Mouse (Mus musculus): ENCODE measurements around the gene Fgfr2.

The Fgfr2 gene

GRCm38 (mm10) chr7:131345856-131346541, 1777.2 kb downstream of the Fgfr2 start:
- no peak for DNase-seq

DNA sequence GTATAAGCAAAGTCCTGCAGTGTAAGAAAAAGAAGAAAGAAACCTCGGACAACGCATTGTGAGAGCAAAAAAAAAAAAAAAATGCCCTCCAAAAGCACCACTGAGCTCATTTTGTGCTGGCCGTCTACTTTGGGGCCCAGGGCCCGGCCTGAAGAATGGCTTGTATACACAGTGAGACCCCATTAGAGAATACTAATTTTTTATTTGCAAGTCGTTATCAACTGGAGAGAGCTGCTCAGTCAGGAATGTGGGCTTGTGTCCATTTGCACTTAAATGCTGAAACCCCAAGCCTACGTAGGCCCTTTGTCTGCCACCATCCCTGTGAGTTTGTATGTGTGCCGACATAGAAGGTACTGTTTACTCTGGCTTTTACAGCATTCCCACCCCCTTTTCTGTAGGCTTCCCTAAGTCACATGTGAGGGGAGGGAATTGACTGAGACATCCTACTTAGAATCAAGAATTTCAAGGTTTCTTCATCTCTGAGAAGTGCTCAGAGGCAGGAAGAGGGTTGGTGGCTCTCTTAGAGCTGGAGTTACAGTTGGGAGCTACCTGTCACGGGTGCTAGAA, 1785.6 kb downstream of the Fgfr2 start:
- no peak for DNase-seq

DNA sequence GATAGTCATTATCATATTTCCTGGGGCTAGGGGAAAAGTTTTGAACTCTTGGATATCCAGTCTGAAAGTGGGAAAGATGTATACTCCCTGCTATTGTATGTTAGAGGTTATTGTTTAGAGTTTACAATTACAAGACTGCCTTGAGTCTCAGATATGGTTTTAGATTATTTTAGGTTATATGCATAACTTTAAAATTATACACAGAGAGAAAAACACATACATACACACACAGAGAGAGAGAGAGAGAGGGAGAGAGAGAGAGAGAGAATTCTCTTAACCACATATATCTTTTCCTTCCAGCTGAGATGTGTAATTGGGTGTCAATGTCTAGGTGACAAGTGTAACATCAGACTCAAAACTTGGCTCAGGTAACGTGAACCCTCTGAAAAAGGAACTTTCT, 1789.6 kb downstream of the Fgfr2 start, which contains the start of gene Fam24a:
Gene Fam24a (plus strand): TSS at position 301 of the 400 bp plus-strand sequence.
- DNase-seq, result no peak

DNA sequence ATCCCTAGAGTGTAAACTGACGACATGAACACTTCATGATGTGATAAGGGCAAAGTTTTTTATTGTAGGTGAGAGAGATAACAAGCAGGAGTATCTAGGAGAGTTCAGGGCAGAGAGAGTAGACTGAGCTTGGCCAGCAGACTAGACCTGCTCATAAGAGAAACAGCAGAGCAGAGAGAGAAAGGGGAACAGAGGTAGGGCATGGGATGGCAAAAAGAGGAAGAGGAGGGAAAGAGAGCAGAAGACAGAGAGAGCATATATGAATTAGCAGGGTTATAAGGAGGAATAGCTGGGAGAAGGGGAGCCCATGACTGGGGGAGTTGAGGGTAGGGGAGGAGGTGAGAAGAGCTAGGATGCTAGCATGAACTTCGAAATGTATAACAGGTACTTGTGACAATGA, 1791.5 kb downstream of the Fgfr2 start:
- DNase-seq, result no peak

GRCm38 (mm10) chr7:131329416-131329815, 1793.7 kb downstream of the Fgfr2 start, which contains the start of gene Fam24b:
Gene Fam24b, minus strand, starts transcription at chr7:131329516.
- DNase-seq, result no peak

- no peak for DNase-seq
Observed at GRCm38 (mm10) chr7:131327054-131327453, 1796.1 kb downstream of the Fgfr2 start.

- DNase-seq, result no peak
Observed at GRCm38 (mm10) chr7:131322192-131322591, 1801.0 kb downstream of the Fgfr2 start, which contains the start of gene Cuzd1. Gene Cuzd1, minus strand, starts transcription at chr7:131322292.

- DNase-seq, result no peak
Observed at GRCm38 (mm10) chr7:131318340-131318739, 1804.8 kb downstream of the Fgfr2 start.

DNA sequence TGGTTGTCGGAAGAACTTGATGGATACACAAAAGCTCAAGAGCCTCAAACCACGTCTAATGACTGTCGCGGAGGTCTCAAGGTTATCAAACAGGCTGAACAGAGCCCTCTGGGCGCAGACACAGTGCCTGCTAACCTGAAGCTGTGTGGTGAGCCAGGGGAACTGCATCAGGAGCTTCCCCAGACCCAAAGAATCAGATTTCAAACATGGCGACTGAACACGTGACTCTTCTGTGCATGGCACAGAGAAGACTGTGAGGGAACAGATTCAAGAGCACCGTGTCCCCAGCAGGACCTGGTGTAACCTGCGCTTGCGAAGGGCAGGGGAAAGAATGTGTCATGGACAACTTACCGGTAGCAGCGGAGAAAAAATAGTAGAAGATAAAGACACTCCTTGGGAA, 1805.6 kb downstream of the Fgfr2 start:
- DNase-seq, result no peak

DNA sequence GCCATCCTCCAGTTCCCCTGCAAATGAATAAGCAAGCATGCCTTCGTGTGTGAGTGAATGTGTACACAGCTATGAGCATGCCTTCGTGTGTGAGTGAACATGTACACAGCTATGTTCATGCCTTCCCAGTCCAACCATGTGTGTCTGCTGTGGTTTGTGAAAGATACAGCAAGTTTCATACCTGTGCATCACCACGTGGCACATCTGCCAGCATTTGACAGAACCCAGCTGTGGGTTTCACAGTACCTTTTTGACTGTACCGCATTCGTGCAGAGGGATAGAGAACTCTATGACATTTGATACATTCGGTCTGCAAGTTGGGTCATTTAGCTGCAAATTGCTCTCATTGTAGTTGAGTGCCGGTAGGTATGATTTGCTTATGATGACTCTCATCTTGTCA, 1808.7 kb downstream of the Fgfr2 start:
- DNase-seq, result no peak

DNA sequence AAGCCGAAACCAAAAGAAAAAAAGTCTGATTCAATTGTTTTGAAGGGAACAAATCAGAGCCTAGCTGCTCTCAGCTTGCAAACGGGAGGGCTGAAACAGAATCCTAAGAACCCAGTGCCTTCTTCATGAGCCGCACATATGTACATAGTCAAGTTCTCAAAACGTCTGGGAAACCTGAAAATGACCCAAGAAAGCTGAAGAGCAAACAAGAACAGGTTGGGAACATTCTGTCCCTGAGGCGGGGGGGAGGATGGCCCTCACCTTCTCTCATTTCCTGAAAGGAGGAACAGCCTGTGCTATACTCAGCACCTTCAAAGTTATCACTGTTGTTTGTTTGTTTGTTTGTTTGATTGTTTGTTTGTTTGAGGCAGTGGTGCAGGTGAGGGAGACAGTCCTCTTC, 1816.4 kb downstream of the Fgfr2 start:
- DNase-seq, result no peak

DNA sequence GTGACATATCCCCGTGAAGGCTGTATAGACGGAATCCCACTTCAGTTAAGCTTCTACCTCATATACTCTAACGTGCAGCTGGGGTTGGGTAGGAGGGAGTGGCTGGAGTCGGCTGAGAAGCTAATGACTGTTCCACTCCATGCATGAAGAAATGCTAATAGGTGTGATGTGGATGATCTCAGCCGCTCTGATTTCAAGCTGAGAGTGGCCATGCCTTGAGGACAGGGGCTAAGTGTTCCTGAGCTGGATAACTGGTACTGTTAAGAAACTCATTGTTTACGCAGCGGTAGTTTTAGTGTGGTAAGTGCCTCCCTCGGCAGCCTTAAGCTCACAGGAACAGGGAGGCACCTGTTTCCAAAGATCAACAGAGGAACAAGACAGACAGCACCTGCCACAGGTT, 1819.8 kb downstream of the Fgfr2 start:
- peak; percentile 2 for DNase-seq

DNA sequence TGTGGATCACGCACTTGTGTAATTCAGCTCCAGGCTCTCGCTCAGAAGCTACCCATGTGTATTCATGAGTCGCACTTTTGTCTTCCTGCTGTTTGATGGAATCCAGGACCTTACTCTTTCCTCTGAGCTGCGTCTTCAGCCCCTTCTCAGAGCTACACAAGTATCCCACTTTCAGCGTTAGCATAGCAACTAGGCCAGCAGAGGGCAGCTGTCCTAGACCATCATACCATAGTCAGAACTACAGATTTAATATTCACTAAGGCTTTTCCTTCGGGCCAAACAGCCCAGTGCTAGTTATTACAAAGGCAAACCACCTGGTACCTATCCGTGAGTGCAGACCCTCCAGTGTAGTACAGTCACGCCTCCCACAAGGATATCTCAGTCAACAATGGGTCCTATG, 1826.0 kb downstream of the Fgfr2 start:
- no peak for DNase-seq

DNA sequence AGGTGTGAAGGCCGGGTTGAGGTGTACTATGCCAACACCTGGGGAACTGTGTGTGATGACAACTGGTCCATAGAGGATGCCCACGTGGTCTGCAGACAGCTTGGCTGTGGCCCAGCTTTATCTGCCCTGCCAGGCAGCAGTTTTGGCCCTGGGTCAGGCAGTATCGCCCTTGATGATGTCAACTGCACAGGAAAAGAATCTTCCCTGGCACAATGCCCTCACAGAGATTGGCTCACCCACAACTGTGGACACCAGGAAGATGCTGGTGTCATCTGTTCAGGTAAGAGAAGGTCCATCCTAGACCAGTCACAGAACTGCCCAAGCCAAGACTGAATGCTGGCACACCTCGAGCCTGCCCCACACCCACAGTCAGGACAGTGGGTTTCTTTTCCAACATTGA, 1857.3 kb downstream of the Fgfr2 start:
- DNase-seq, result no peak

DNA sequence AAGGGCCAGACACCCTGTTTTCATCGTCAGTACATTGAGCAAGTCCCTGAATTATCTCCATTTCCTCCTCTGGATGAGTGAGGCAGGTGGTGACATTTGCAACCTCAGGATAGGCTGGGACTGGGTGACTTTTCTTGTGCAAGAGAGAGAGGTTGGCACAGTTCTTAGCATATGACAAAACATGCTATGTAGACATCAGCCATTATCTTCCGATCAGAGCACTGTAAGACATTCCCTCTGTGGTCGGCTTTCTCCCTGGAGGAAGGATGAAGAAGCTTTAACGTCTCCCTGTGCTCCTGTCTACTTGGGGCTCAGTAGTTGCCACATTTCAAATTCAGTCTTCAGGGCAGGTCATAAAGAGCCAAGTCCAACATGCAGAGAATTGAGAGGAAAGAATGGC, 1858.9 kb downstream of the Fgfr2 start:
- DNase-seq, result no peak

DNA sequence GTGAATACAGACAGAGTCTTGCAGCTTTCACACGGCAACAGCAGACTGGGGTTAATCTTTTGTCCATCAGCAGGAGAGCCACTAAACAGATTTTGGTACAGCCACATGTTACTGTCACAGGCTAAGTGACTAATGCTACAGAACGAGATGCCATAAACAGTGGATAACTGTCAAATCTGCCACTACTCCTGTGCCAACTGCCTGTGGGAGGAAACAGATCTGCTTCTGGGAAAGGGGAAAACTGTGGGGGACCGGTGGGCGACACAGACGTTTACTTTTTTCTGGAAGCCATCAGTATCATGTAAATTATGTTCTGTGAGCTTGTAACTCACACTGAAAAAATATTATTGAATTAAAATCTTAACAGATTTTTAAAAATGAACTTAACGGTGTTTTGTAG, 1862.2 kb downstream of the Fgfr2 start:
- no peak for DNase-seq

DNA sequence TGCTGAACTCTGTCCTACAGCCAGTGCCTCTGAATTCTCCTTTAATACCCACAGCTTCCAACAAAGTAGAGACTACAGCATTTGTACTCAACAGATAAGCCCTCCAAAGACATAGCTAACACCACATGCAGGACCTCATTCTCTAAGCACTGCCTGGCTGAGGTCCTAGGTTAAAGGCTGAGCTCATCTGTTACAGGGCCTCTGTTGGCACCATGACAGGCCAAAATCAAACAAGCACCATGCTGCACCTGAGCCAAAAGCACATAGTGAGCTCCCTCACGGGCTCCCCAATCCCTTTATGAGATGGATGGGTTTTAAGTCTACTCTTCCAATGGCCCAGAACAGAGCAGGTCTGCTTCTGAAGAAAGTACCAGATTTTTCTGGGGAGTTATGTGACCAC, 1865.8 kb downstream of the Fgfr2 start:
- no peak for DNase-seq

DNA sequence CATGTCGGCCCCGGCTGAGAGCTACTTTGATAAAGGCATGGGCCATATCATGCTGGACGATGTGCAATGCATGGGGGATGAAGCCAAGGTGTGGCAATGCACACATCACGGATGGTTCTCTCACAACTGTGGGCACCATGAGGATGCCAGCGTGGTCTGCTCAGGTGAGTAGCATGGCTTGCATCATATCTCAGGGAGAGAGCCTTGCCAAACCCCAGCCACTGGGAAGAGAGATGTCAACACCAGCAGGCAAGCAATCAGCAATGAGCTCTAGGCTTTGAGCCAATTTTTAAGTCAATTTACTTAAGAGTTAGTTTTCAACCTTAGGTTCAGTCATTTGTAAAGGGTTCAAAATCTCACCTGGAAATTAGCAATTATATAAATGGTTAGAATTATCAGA, 1866.3 kb downstream of the Fgfr2 start:
- no peak for DNase-seq

DNA sequence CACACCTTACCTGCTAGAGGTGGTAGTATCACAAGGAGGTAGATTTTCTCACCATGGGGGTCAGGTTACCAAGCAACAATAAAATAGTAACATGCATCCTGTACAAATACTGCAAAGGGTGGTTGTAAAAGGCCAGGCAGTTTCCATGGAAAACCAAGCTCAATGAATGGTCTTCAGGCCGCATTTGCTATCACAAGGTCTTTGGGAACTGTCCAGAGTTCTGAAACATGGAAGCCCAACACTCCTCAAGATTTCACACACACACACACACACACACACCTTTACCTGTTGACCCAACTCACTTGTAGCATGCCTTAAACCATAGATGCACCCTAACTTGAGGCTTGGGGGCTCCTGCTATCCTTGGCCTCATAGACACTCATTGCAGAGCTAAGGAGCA, 1878.2 kb downstream of the Fgfr2 start:
- DNase-seq, result no peak

- DNase-seq, result no peak
Observed at GRCm38 (mm10) chr7:131236091-131236490, 1887.1 kb downstream of the Fgfr2 start.

DNA sequence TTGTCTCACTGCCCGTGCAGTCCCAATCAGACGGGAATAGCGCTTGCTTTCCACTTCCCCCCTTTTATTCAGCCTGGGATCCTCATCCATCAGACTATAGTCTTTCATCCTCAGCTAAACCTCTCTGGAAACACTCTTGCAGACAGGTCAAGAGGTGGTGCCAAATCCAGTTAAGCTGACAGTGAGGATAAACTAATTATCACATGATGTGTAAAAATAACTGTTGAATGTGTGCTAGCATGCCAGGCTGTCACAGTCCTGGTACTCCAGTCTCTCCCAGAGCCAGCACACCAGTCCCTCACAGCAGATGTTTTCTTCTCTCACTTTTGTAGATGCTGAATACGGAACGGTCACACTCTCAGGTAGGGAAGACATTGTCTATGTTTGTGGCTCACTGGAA, 1900.1 kb downstream of the Fgfr2 start:
- no peak for DNase-seq

DNA sequence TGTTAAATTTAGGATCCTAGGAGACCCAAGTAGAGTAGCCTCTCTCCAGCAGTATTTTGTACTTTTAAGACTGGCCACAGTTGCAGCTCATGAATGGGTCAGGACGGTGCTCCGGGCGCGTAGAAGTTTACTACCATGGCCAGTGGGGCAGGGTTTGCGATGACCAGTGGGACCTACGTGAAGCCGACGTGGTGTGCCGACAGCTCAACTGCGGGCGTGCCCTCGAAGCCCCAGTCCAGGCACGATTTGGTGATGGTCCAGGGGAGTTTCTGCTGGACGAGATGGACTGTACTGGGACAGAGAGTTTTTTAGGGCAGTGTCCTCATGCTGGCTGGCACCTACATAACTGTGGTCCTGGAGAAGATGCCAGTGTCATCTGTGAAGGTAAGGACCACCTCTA, 1935.2 kb downstream of the Fgfr2 start:
- no peak for DNase-seq

DNA sequence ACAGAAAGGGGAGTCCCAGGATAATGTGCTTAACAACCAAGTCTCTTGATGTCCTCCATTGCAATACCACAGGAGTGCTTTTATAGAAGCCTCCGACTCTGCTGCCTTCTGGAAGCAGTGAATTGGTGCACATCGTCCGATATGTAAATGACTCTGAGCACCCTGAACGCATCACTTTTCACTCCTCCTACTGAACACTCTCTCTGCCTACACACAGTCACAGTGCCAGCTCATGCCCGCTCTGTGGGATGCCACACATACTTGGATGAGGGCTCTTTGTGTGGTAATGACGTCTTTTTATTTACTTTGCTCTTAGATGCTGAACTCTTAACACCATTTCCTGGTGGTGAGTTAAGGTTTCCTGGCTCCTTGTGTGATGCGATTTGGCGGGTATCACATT, 1936.1 kb downstream of the Fgfr2 start:
- DNase-seq, result no peak

DNA sequence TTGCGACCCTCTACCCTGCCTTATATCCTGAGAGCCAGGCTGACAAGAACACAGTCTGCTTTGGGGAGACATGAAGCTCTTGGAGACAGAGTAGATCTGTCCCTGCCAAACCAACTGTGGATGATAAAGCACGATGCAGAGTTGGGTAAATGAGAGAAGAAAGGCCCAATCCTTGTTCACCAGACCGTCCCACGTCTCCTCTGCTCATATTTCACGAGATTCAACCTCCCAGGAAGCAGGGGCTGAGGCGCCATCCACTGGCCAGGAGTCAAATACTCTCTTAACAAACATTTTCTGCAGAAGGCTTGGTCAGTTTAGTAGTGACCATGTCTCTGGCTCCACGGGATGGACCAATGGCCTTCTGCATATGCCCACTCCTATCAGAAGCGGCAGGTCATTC, 1938.8 kb downstream of the Fgfr2 start:
- no peak for DNase-seq

DNA sequence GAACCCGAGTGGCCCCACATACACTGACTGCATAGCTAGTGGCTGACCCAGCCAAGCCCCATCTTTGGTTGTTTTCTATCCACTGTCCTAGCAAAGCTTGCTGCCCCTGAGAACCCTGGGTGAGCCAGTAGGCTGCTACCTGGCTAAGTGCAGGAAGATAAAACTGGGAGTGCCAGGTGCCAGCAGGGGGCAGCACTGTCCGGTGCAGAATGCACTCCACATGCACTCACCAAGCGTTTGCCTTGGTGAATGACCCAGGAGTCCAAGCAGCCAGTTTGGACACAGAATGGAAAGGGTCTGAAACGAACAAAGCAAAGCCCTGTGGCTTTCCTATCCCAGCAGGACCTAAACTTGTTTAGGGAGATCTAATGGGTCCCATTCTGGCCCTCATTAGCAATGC, 1940.5 kb downstream of the Fgfr2 start:
- DNase-seq, result peak; percentile 67
